Mouse (Mus musculus) embryonic facial prominence, embryonic 13.5 days (tissue): ENCODE data around the gene Pfkm. TPM values are rescaled to one million over a fixed set of nuclear protein-coding genes. Genes with fewer than 3 reads are reported as not detected.
A peak's percentile ranks its signal among the peaks of the same experiment; 100 is the strongest.

ENCODE experiments used
- ATAC-seq: fragments of 200-750 bp; cut with Nextera tagmentation; 2 replicates; pipeline ENCODE4 v1.8.0; 2017; ENCODE audit warnings: low read depth; ENCODE audit not compliant: insufficient number of reproducible peaks, insufficient read depth, low FRiP score, low TSS enrichment
- H3K27ac ChIP-seq: fragments of 300-500 bp; sonication (generic); 2 replicates; pipeline ENCODE4 v1.5.1; 2015; ENCODE audit warnings: moderate library complexity, mild to moderate bottlenecking, inconsistent platforms
- H3K27me3 ChIP-seq: fragments of 300-500 bp; sonication (generic); 2 replicates; pipeline ENCODE4 v1.6.1; 2015; ENCODE audit warnings: mild to moderate bottlenecking, inconsistent platforms
- H3K36me3 ChIP-seq: fragments of 300-500 bp; sonication (generic); 2 replicates; pipeline ENCODE4 v1.6.1; 2015; ENCODE audit warnings: mild to moderate bottlenecking, inconsistent platforms
- H3K4me1 ChIP-seq: fragments of 300-500 bp; sonication (generic); 2 replicates; pipeline ENCODE4 v1.6.1; 2015; ENCODE audit warnings: inconsistent platforms
- H3K4me2 ChIP-seq: fragments of 300-500 bp; sonication (generic); 2 replicates; pipeline ENCODE4 v1.6.1; 2015; ENCODE audit warnings: moderate library complexity, mild to moderate bottlenecking, inconsistent platforms
- H3K4me3 ChIP-seq: fragments of 300-500 bp; sonication (generic); 2 replicates; pipeline ENCODE4 v1.5.1; 2015; ENCODE audit warnings: mild to moderate bottlenecking, inconsistent platforms
- H3K9ac ChIP-seq: fragments of 300-500 bp; sonication (generic); 2 replicates; pipeline ENCODE4 v1.6.1; 2015; ENCODE audit warnings: mild to moderate bottlenecking, inconsistent platforms
- H3K9me3 ChIP-seq: fragments of 300-500 bp; sonication (generic); 2 replicates; pipeline ENCODE4 v1.6.1; 2016; ENCODE audit warnings: inconsistent platforms
- WGBS: fragments of 180-500 bp; shearing (Covaris S2); methylation state at CpG from one replicate; pipeline ENCODE4 v1.1.7; 2015; ENCODE audit warnings: mixed read lengths; 5-methylcytosine and 5-hydroxymethylcytosine counted together
- polyA plus RNA-seq: library from polyadenylated mRNA; unstranded; fragments of >200 nt; fragmentation: Nextera tagmentation; extraction: Ambion mirVana; gene quantifications from 2 replicates; pipeline ENCODE4 v1.2.1, GENCODE M21; 2015

Pfkm gene
- polyA plus RNA-seq, 1 experiment from 2014 or later = 47.0 TPM

DNA sequence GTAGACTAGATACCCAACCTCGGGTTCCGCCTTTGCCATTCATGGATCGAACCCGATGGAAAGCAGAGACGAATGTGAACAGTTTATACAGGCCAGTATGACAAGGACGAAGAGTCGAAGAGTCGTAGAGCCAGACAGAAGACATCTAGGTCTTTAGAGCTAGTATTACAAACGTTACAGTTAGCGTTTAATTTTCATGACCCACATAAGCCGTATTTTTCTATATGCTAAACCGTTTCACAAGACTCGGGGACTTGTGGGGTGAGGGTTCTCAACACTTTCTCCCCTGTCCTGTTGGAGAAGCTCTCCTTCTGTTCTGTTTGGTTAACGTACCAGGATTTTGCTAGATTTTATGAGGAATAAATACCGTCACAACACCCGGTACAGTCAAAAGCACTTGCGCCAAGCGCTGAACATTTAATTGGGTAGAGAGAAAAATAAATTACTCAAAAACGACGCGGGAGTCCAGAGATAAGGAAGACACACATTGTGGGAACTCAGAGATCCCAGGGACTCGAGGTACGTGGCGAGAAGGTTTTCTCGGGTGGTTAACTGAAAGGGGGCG is 88.3 kb downstream of the Pfkm start:
- peaks cover 21% of the 10 kb centered on the region for H3K27me3 ChIP-seq
- no peaks in the 10 kb centered on the region for H3K9me3 ChIP-seq
- peak overlapping the region; percentile 60 for H3K9ac ChIP-seq
- no peak overlapping the region for H3K27ac ChIP-seq
- ATAC-seq = no peak
- WGBS = 5% methylated on average over 26 of the region's 26 CpGs
- H3K36me3 ChIP-seq = no peaks in the 10 kb centered on the region
- H3K4me2 ChIP-seq = peak overlapping the region; percentile 70
- peaks cover 7% of the 10 kb centered on the region; the same call in 1 of the 2 replicates for H3K4me1 ChIP-seq
- H3K4me3 ChIP-seq = peak overlapping the region; percentile 47

DNA sequence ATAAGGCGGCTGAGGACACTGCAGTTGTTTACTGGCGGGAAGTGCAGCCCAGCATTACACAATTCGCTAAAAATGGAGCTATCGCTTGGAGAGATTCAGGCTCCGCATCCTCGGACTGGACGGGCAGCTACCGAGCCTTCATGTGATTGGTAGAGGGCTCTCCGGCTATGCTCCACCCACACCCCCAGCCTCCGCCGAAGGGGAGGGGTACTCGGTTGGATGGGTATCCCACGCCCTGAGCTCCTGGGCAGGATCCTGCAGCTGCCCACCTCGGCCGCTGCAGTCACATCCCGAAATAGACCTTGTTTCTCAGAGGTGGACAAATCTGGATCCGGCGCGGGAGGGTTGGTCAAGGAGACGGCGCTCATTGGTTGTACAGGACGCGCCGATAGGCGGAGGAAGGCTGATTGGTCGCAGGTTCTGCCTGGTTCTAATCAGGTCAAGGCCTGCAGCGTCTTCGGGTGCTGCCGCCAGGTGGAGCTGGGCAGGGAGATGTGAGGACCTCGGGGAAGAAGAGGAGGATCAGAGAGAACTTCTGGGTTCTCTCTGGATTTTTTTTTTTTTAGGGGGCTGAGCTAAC is 88.8 kb downstream of the Pfkm start:
- Histone ChIP-seq H3K36me3 (no peaks in the 10 kb centered on the region), H3K9me3 (no peaks in the 10 kb centered on the region), H3K4me3 (peak overlapping the region; percentile 47), H3K27ac (no peak overlapping the region), H3K4me1 (peaks cover 7% of the 10 kb centered on the region; the same call in 1 of the 2 replicates), H3K4me2 (peak overlapping the region; percentile 70), H3K9ac (peak overlapping the region; percentile 60), H3K27me3 (peaks cover 15% of the 10 kb centered on the region)
- under 1% methylated on average over 30 of the region's 30 CpGs for WGBS
- peak; percentile 93 for ATAC-seq

Other genes starting within 250 kb of the Pfkm start
- gene Hdac7, start 248.1 kb upstream of the Pfkm start, polyA plus RNA-seq = 32.4 and 37.1 TPM in 2 replicates
- 2.3 and 2.8 TPM in 2 replicates for gene Vdr, start 182.0 kb upstream of the Pfkm start, polyA plus RNA-seq
- gene Tmem106c, start 128.4 kb upstream of the Pfkm start, polyA plus RNA-seq = 37.8 and 38.7 TPM in 2 replicates
- 306 and 385 TPM in 2 replicates for gene Col2a1, start 87.9 kb upstream of the Pfkm start, polyA plus RNA-seq
- gene Senp1, start 1.2 kb downstream of the Pfkm start, polyA plus RNA-seq = 36.5 and 42.1 TPM in 2 replicates
- 49.2 and 55.3 TPM in 2 replicates for gene Asb8, start 73.0 kb downstream of the Pfkm start, polyA plus RNA-seq
- 1.1 and 1.9 TPM in 2 replicates for gene Ccdc184, start 74.6 kb downstream of the Pfkm start, polyA plus RNA-seq
- gene Olfr288, start 103.0 kb downstream of the Pfkm start, polyA plus RNA-seq = not detected in 2 replicates
- gene Gm44579, start 128.4 kb downstream of the Pfkm start, polyA plus RNA-seq = not detected in 2 replicates
- gene Olfr287, start 128.5 kb downstream of the Pfkm start, polyA plus RNA-seq = not detected in 2 replicates
- not detected in 2 replicates for gene Olfr286, start 141.9 kb downstream of the Pfkm start, polyA plus RNA-seq
- not detected in 2 replicates for gene H1fnt, start 164.7 kb downstream of the Pfkm start, polyA plus RNA-seq
- gene Zfp641, start 203.6 kb downstream of the Pfkm start, polyA plus RNA-seq = 0.90 and 1.4 TPM in 2 replicates
- not detected in 2 replicates for gene Olfr285, start 224.8 kb downstream of the Pfkm start, polyA plus RNA-seq
- gene Olfr284, start 248.4 kb downstream of the Pfkm start, polyA plus RNA-seq = 0.22 and 0.59 TPM in 2 replicates